In genomic region chr2:43794700-43795099, GRCm38 (mm10) we compare ENCODE assay signal across 36 mouse cellular contexts. TPM values are rescaled to one million over a fixed set of nuclear protein-coding genes. Genes with fewer than 3 reads are reported as not detected.
A peak's percentile ranks its signal among the peaks of the same experiment; 100 is the strongest.
DNase-seq lines count a peak whose midpoint lies in the region; ATAC-seq and TF ChIP-seq lines count a peak whose summit lies in the region.
"Had no signal": no experiment of that assay in that cellular context is flagged by ENCODE, and none has a peak within 500 bp of the region (broad histone marks: within the 10 kb centered on the region; RNA-seq: fewer than 3 reads in every experiment).

No protein-coding gene starts in this region.

- H3K9ac ChIP-seq in forebrain, embryonic 12.5 days: no peak overlapping the region
- H3K9ac ChIP-seq: embryonic facial prominence, embryonic 13.5 days; forebrain, postnatal 0 days; hindbrain, embryonic 14.5 days; liver, embryonic 14.5 days; neural tube, embryonic 13.5 days had no signal

- no peak for ATAC-seq in forebrain, embryonic 12.5 days (ENCODE audit: low FRiP score)
- ATAC-seq: forebrain, postnatal 0 days; midbrain, embryonic 16.5 days; Patski had no signal

- DNase-seq in heart, adult 11 months: peak; percentile 17
- no peak for DNase-seq in heart, adult 18-20 months
- no peak for DNase-seq in kidney, adult 2 months
- no peak for DNase-seq in retina, embryonic 14.5 days (ENCODE audit: low spot score)
- no peak for DNase-seq in thymus, postnatal 0 days (ENCODE audit: low spot score)
- DNase-seq: adrenal gland, postnatal 25 days; cerebellum, adult 18-20 months; cerebellum, postnatal 10 days; forebrain, postnatal 0 days; gastrocnemius, postnatal 10 days; heart, postnatal 36 days; kidney, adult 18-20 months; kidney, postnatal 4 days; liver; lung, adult 2 months; lung, postnatal 10 days; retina, postnatal 1 day; right cerebral cortex, postnatal 14 days; thymus, adult 18-20 months; thymus, postnatal 36 days had no signal

- H3K9me3 ChIP-seq in forebrain, embryonic 12.5 days: no peaks in the 10 kb centered on the region
- H3K9me3 ChIP-seq: embryonic facial prominence, embryonic 13.5 days; neural tube, embryonic 13.5 days had no signal

- no peak overlapping the region for H3K4me3 ChIP-seq in embryonic fibroblast, embryonic 13.5 days (ENCODE audit: insufficient read depth, low read length)
- no peak overlapping the region; the same call in 1 of the 2 replicates for H3K4me3 ChIP-seq in macrophage (ENCODE audit: inconsistent target)
- no peak overlapping the region for H3K4me3 ChIP-seq in kidney, adult 2 months (ENCODE audit: insufficient read depth, low read depth, low read length)
- no peak overlapping the region for H3K4me3 ChIP-seq in forebrain, embryonic 12.5 days (replicated peaks)
- H3K4me3 ChIP-seq: embryonic facial prominence, embryonic 13.5 days; erythroblast, embryonic 14.5 days; neural tube, embryonic 13.5 days had no signal

- no peaks in the 10 kb centered on the region for H3K27me3 ChIP-seq in kidney, adult 2 months (replicated peaks; ENCODE audit: control insufficient read depth, insufficient read depth, low read length)
- peaks cover 42% of the 10 kb centered on the region for H3K27me3 ChIP-seq in forebrain, embryonic 12.5 days
- H3K27me3 ChIP-seq: CH12.LX; embryonic facial prominence, embryonic 13.5 days; Patski had no signal

- H3K36me3 ChIP-seq in macrophage (ENCODE audit: inconsistent target): no peaks in the 10 kb centered on the region
- no peaks in the 10 kb centered on the region for H3K36me3 ChIP-seq in kidney, adult 2 months (ENCODE audit: control insufficient read depth, insufficient read depth, low read length)
- H3K36me3 ChIP-seq in forebrain, embryonic 12.5 days (replicated peaks): no peaks in the 10 kb centered on the region
- H3K36me3 ChIP-seq: embryonic facial prominence, embryonic 13.5 days; neural tube, embryonic 13.5 days had no signal

- TF ChIP-seq CTCF in embryonic fibroblast, embryonic 13.5 days (IDR thresholded peaks at IDR 0.05; ENCODE audit: borderline replicate concordance, insufficient read depth, low read length): no peak
- no peak for TF ChIP-seq CTCF in kidney, adult 2 months (conservative IDR thresholded peaks at IDR 0.05; ENCODE audit: insufficient read depth, insufficient read length, low read depth, low read length)

- no peak for TF ChIP-seq POLR2A in embryonic fibroblast, embryonic 13.5 days (IDR thresholded peaks at IDR 0.05; ENCODE audit: low read depth, low read length)
- no peak for TF ChIP-seq POLR2A in kidney, adult 2 months (IDR thresholded peaks at IDR 0.05; ENCODE audit: low read depth, low read length)

- H3K27ac ChIP-seq in embryonic fibroblast, embryonic 13.5 days (ENCODE audit: insufficient read depth, low read length): peak overlapping the region; percentile 40; the same call in 1 of the 2 replicates
- peak overlapping the region; percentile 38; the same call in 1 of the 2 replicates for H3K27ac ChIP-seq in macrophage
- H3K27ac ChIP-seq in kidney, adult 2 months (ENCODE audit: insufficient read depth, low read depth, low read length): no peak overlapping the region
- H3K27ac ChIP-seq in forebrain, embryonic 12.5 days: no peak overlapping the region
- H3K27ac ChIP-seq: embryonic facial prominence, embryonic 13.5 days; hindbrain, embryonic 14.5 days; kidney, postnatal 0 days; liver, embryonic 14.5 days; neural tube, embryonic 13.5 days; stomach, postnatal 0 days had no signal

- WGBS in macrophage (ENCODE audit: missing documents): 52% methylated on average over 5 of the region's 5 CpGs
- 91% methylated on average over 5 of the region's 5 CpGs for WGBS in kidney, adult 2 months
- WGBS in forebrain, embryonic 12.5 days: 94% methylated on average over 5 of the region's 5 CpGs

- no peaks in the 10 kb centered on the region for H3K4me1 ChIP-seq in embryonic fibroblast, embryonic 13.5 days (ENCODE audit: control insufficient read depth, insufficient read depth, low read length)
- peaks cover 3% of the 10 kb centered on the region for H3K4me1 ChIP-seq in kidney, adult 2 months (ENCODE audit: control insufficient read depth, insufficient read depth, low read length)
- no peaks in the 10 kb centered on the region for H3K4me1 ChIP-seq in forebrain, embryonic 12.5 days
- H3K4me1 ChIP-seq: embryonic facial prominence, embryonic 13.5 days; neural tube, embryonic 13.5 days had no signal

- peaks cover 19% of the 10 kb centered on the region; the same call in 1 of the 2 replicates for H3K79me2 ChIP-seq in macrophage (ENCODE audit: inconsistent target)

- no peak overlapping the region for H3K4me2 ChIP-seq in forebrain, embryonic 12.5 days
- H3K4me2 ChIP-seq: embryonic facial prominence, embryonic 13.5 days; heart, embryonic 11.5 days; hindbrain, embryonic 14.5 days; midbrain, embryonic 11.5 days; neural tube, embryonic 13.5 days had no signal

RNA-seq across cellular contexts. Expression of gene Arhgap15, which starts 46.1 kb away (rescaled TPM):
- 1 to 10 TPM in 1 of 2 experiments, under 1 TPM in 1; 0.62 to 2.1 TPM for total RNA-seq in heart, adult 18-20 months (2021)
- not detected in 2 replicates for polyA plus RNA-seq in embryonic fibroblast, embryonic 13.5 days (2011; ENCODE audit: insufficient read length, low read depth, missing spikeins)
- total RNA-seq in macrophage (2018; cell fraction: chromatin; rRNA removed): 100 to 1,000 TPM in 24 of 26 experiments, 10 to 100 TPM in 2; 43.9 to 242 (median 191) TPM
- 10 to 100 TPM; 27.6 to 64.5 (median 42.0) TPM for total RNA-seq in macrophage (2018; cell fraction: cytosol; rRNA removed)
- total RNA-seq in macrophage (2018; cell fraction: nucleus; rRNA removed): 100 to 1,000 TPM in 14 of 26 experiments, 10 to 100 TPM in 12; 47.9 to 149 (median 105) TPM
- polyA plus RNA-seq in macrophage (2018): 12.5 to 41.0 TPM (median 22.6 TPM) in 3 replicates
- 0.77 and 1.7 TPM in 2 replicates for polyA plus RNA-seq in kidney, adult 2 months (2012; rRNA removed)
- 0.23 and 0.38 TPM in 2 replicates for polyA plus RNA-seq in forebrain, embryonic 12.5 days (2016; fragmentation: Nextera tagmentation; extraction: Ambion mirVana)
- 62.3 and 75.6 TPM in 2 replicates for polyA plus RNA-seq in thymus, postnatal 0 days (2015; fragmentation: Nextera tagmentation; extraction: Ambion mirVana)
- total RNA-seq: ES-E14 had no signal
- polyA plus RNA-seq: Patski had no signal

Comparison
In these comparisons a context has a peak if more than half of its experiments do, and no peak if none do; other contexts are left out.
1. H3K27ac ChIP-seq: peak in embryonic fibroblast, embryonic 13.5 days (single experiment) and macrophage (single experiment); none in kidney, adult 2 months (single experiment) and forebrain, embryonic 12.5 days (single experiment).